In the genomic region with DNA sequence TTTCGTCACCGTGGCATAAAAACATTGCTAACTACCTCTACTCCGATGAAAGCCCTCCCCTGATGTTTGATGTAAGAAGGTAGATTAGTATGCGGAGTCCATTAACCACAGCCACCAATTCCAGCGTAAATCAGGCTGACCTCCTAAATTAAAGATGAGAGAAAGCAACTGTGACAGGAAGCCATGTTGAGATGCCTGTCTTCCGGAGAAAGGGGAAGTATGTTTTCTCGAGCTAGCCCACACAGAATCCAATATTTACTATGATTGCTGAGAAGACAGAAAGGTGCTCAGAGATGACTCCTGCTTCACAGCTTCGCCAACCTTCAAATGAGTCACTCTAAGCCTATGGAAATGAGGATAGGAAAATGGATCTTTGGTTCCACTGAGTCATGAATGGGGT, we compare ENCODE assay signal across 16 mouse cellular contexts.
DNase-seq lines count a peak whose midpoint lies in the region; ATAC-seq and TF ChIP-seq lines count a peak whose summit lies in the region.
"Had no signal": no experiment of that assay in that cellular context is flagged by ENCODE, and none has a peak within 500 bp of the region (broad histone marks: within the 10 kb centered on the region; RNA-seq: fewer than 3 reads in every experiment).

No protein-coding gene starts in this region.

- H3K36me3 ChIP-seq in heart, embryonic 14.5 days (ENCODE audit: control insufficient read depth, insufficient read depth, low read length), result no peaks in the 10 kb centered on the region
- H3K36me3 ChIP-seq in kidney, postnatal 0 days (ENCODE audit: insufficient read depth, low read length), result no peaks in the 10 kb centered on the region
- H3K36me3 ChIP-seq: embryonic facial prominence, embryonic 13.5 days; liver, embryonic 15.5 days; midbrain, embryonic 15.5 days had no signal

- ATAC-seq in heart, embryonic 14.5 days (ENCODE audit: insufficient number of reproducible peaks, insufficient read depth, low FRiP score, low read depth), result no peak
- ATAC-seq in kidney, postnatal 0 days (replicated peaks; ENCODE audit: low FRiP score, low read depth), result no peak
- ATAC-seq in common myeloid progenitor, adult 5-6 weeks (replicated peaks; ENCODE audit: low read depth, poor library complexity, severe bottlenecking), result peak; percentile 69
- ATAC-seq: forebrain, postnatal 0 days; inflammation-experienced regulatory T-cells, adult 6 months; midbrain, embryonic 15.5 days had no signal

- DNase-seq in heart, postnatal 4 days, result no peak
- no peak for DNase-seq in kidney, postnatal 0 days (ENCODE audit: low spot score)
- DNase-seq in kidney, postnatal 36 days, result no peak
- peak; percentile 11 for DNase-seq in 416B (ENCODE audit: low read depth)
- DNase-seq in left cerebral cortex, adult 8-10 months (ENCODE audit: low spot score in 2 of 2), result no peak
- DNase-seq in gastrocnemius, postnatal 36 days, result no peak
- DNase-seq: adrenal gland, postnatal 25 days; cerebellum, adult 8-10 months; forebrain, postnatal 0 days; thymus, adult 18-20 months had no signal

- no peaks in the 10 kb centered on the region for H3K4me1 ChIP-seq in heart, embryonic 14.5 days (ENCODE audit: control insufficient read depth in 2 of 2, insufficient read depth in 2 of 2, low read length in 2 of 2)
- H3K4me1 ChIP-seq in kidney, postnatal 0 days (replicated peaks; ENCODE audit: insufficient read depth, low read length), result 0 out of 2 replicates have a peak, but pooled peaks cover 11% of the 10 kb centered on the region
- H3K4me1 ChIP-seq: liver, embryonic 15.5 days; midbrain, embryonic 15.5 days had no signal

- no peaks in the 10 kb centered on the region for H3K27me3 ChIP-seq in heart, embryonic 14.5 days (ENCODE audit: control insufficient read depth, insufficient read depth, low read length)
- no peaks in the 10 kb centered on the region for H3K27me3 ChIP-seq in kidney, postnatal 0 days (ENCODE audit: insufficient read depth, low read length)
- H3K27me3 ChIP-seq: embryonic facial prominence, embryonic 13.5 days; liver, embryonic 15.5 days; midbrain, embryonic 15.5 days had no signal

- H3K9ac ChIP-seq in heart, embryonic 14.5 days (ENCODE audit: low read length), result no peak overlapping the region
- no peak overlapping the region for H3K9ac ChIP-seq in kidney, postnatal 0 days (ENCODE audit: low read depth, low read length)
- H3K9ac ChIP-seq: embryonic facial prominence, embryonic 13.5 days; forebrain, postnatal 0 days; liver, embryonic 15.5 days; midbrain, embryonic 15.5 days had no signal

- no peak overlapping the region for H3K4me2 ChIP-seq in heart, embryonic 14.5 days (ENCODE audit: low read length)
- no peak overlapping the region for H3K4me2 ChIP-seq in kidney, postnatal 0 days (ENCODE audit: low read length)
- H3K4me2 ChIP-seq: embryonic facial prominence, embryonic 13.5 days; liver, embryonic 15.5 days; midbrain, embryonic 15.5 days had no signal

- intact Hi-C loops in gastrocnemius, postnatal 36 days (cut with DNase I), result no loop called here

- TF ChIP-seq CTCF in kidney, postnatal 0 days (IDR thresholded peaks at IDR 0.05; ENCODE audit: low read depth), result no peak

- 69% methylated on average over 8 of the region's 8 CpGs for WGBS in heart, embryonic 14.5 days
- WGBS in kidney, postnatal 0 days, result 59% methylated on average over 8 of the region's 8 CpGs

- H3K27ac ChIP-seq in heart, embryonic 14.5 days (replicated peaks in 1 of 2; ENCODE audit: control insufficient read depth in 1 of 2, insufficient read depth in 1 of 2, low read depth in 2 of 2, low read length in 2 of 2), result peak overlapping the region; percentile 24 to 61
- H3K27ac ChIP-seq in kidney, postnatal 0 days, result peak overlapping the region; percentile 84
- H3K27ac ChIP-seq: embryonic facial prominence, embryonic 13.5 days; liver, embryonic 15.5 days; midbrain, embryonic 15.5 days had no signal

- no peaks in the 10 kb centered on the region for H3K9me3 ChIP-seq in heart, embryonic 14.5 days (ENCODE audit: control insufficient read depth, low read length)
- no peaks in the 10 kb centered on the region for H3K9me3 ChIP-seq in kidney, postnatal 0 days (replicated peaks; ENCODE audit: low read length)
- H3K9me3 ChIP-seq: embryonic facial prominence, embryonic 13.5 days; liver, embryonic 15.5 days; midbrain, embryonic 15.5 days had no signal

- no peak overlapping the region for H3K4me3 ChIP-seq in heart, embryonic 14.5 days (ENCODE audit: control insufficient read depth in 1 of 2, insufficient read depth in 1 of 2, low read depth in 1 of 2, low read length in 2 of 2)
- no peak overlapping the region for H3K4me3 ChIP-seq in kidney, postnatal 0 days (replicated peaks; ENCODE audit: low read depth, low read length)
- H3K4me3 ChIP-seq: embryonic facial prominence, embryonic 13.5 days; liver, embryonic 15.5 days; midbrain, embryonic 15.5 days had no signal
